Mouse (Mus musculus) brain, embryonic 14.5 days (tissue): Measurements from ENCODE around the gene Anapc16.

Source experiments
- CTCF ChIP-seq: fragments of 200-500 bp; IDR thresholded peaks from 2 replicates; pipeline ENCODE4 v1.5.1; 2012; ENCODE audit warnings: inconsistent platforms, mild to moderate bottlenecking, moderate library complexity, borderline replicate concordance; ENCODE audit not compliant: insufficient read depth, insufficient read length; ENCODE audit errors: extremely low read depth
- POLR2A ChIP-seq: fragments of 200-500 bp; IDR thresholded peaks from 2 replicates; pipeline ENCODE4 v1.6.1; 2012; ENCODE audit warnings: mild to moderate bottlenecking, inconsistent platforms, borderline replicate concordance; ENCODE audit not compliant: poor library complexity, insufficient read depth, insufficient read length, severe bottlenecking; ENCODE audit errors: extremely low read depth

- TF ChIP-seq CTCF (peak; percentile 52; the same call in 1 of the 2 replicates), POLR2A (no peak)
These were observed 5.3 kb downstream of the Anapc16 start for GRCm38 (mm10) chr10:59997591-59997990.
